27 mouse cellular contexts compared by ENCODE assay signal in genomic region chr9:95555233-95555740, GRCm38 (mm10). TPM values are rescaled to one million over a fixed set of nuclear protein-coding genes. Genes with fewer than 3 reads are reported as not detected.
DNase-seq lines count a peak whose midpoint lies in the region; ATAC-seq and TF ChIP-seq lines count a peak whose summit lies in the region.
"Had no signal": no experiment of that assay in that cellular context is flagged by ENCODE, and none has a peak within 500 bp of the region (broad histone marks: within the 10 kb centered on the region; RNA-seq: fewer than 3 reads in every experiment).

No protein-coding gene starts in this region.

- TF ChIP-seq EP300 in liver, embryonic 14.5 days (IDR thresholded peaks at IDR 0.05; ENCODE audit: low read depth) = no peak

- peak overlapping the region; percentile 75 for H3K27ac ChIP-seq in liver, embryonic 14.5 days
- H3K27ac ChIP-seq in hindbrain, postnatal 0 days = no peak overlapping the region
- no peak overlapping the region for H3K27ac ChIP-seq in heart, embryonic 11.5 days (ENCODE audit: low read depth, low read length)
- H3K27ac ChIP-seq: embryonic facial prominence, embryonic 12.5 days; gastrocnemius, adult 2 months; hindbrain, embryonic 15.5 days; intestine, embryonic 15.5 days; layer of hippocampus, adult 2 months; limb, embryonic 13.5 days; neural tube, embryonic 13.5 days; stomach, embryonic 15.5 days had no signal

- H3K36me3 ChIP-seq in liver, embryonic 14.5 days (replicated peaks; ENCODE audit: control insufficient read depth, insufficient read depth, low read depth) = no peaks in the 10 kb centered on the region
- no peaks in the 10 kb centered on the region for H3K36me3 ChIP-seq in hindbrain, postnatal 0 days (ENCODE audit: insufficient read depth, low read length)
- no peaks in the 10 kb centered on the region for H3K36me3 ChIP-seq in heart, embryonic 11.5 days (ENCODE audit: control insufficient read depth, insufficient read depth, low read length)
- H3K36me3 ChIP-seq: embryonic facial prominence, embryonic 12.5 days; hindbrain, embryonic 15.5 days; intestine, embryonic 15.5 days; limb, embryonic 13.5 days; neural tube, embryonic 13.5 days; stomach, embryonic 15.5 days had no signal

- H3K27me3 ChIP-seq in liver, embryonic 14.5 days (ENCODE audit: control insufficient read depth, insufficient read depth, low read length) = peaks cover 24% of the 10 kb centered on the region
- no peaks in the 10 kb centered on the region for H3K27me3 ChIP-seq in hindbrain, postnatal 0 days (ENCODE audit: insufficient read depth, low read length)
- H3K27me3 ChIP-seq in heart, embryonic 11.5 days (ENCODE audit: control insufficient read depth, insufficient read depth, low read length) = peaks cover 39% of the 10 kb centered on the region
- H3K27me3 ChIP-seq: hindbrain, embryonic 15.5 days had no signal

- H3K4me2 ChIP-seq in liver, embryonic 14.5 days (ENCODE audit: low read depth) = peak overlapping the region; percentile 51
- H3K4me2 ChIP-seq in hindbrain, postnatal 0 days (ENCODE audit: low read depth, low read length) = no peak overlapping the region
- H3K4me2 ChIP-seq in heart, embryonic 11.5 days = no peak overlapping the region
- H3K4me2 ChIP-seq: embryonic facial prominence, embryonic 12.5 days; hindbrain, embryonic 15.5 days; intestine, embryonic 15.5 days; limb, embryonic 13.5 days; neural tube, embryonic 13.5 days; stomach, embryonic 15.5 days had no signal

- peak; percentile 7 for DNase-seq in adrenal gland, postnatal 10 days
- DNase-seq in adrenal gland, adult 2 months = no peak
- no peak for DNase-seq in liver, embryonic 14.5 days (ENCODE audit: low read depth in 3 of 3, low spot score in 3 of 3)
- DNase-seq in hindbrain, postnatal 0 days (ENCODE audit: low spot score) = no peak
- no peak for DNase-seq in layer of hippocampus, adult 9-11 months
- DNase-seq: adrenal gland, postnatal 36 days; cerebellum, adult 11-12 months; cerebellum, postnatal 25 days; gastrocnemius, adult 2 months; heart, postnatal 4 days; kidney, adult 9 months; kidney, postnatal 25 days; layer of hippocampus, postnatal 36 days; lung, postnatal 4 days; thymus, postnatal 25 days had no signal

- H3K9ac ChIP-seq in liver, embryonic 14.5 days (replicated peaks) = peak overlapping the region; percentile 43
- H3K9ac ChIP-seq in hindbrain, postnatal 0 days (replicated peaks; ENCODE audit: low read length) = no peak overlapping the region
- H3K9ac ChIP-seq in heart, embryonic 11.5 days (ENCODE audit: low read depth, low read length) = no peak overlapping the region
- H3K9ac ChIP-seq: embryonic facial prominence, embryonic 12.5 days; hindbrain, embryonic 15.5 days; intestine, embryonic 15.5 days; limb, embryonic 13.5 days; neural tube, embryonic 13.5 days; stomach, embryonic 15.5 days had no signal

- 42% methylated on average over 5 of the region's 5 CpGs for WGBS in liver, embryonic 14.5 days (ENCODE audit: insufficient replicate concordance)
- 61% methylated on average over 5 of the region's 5 CpGs for WGBS in hindbrain, postnatal 0 days
- 65% methylated on average over 5 of the region's 5 CpGs for WGBS in heart, embryonic 11.5 days (ENCODE audit: insufficient replicate concordance)

- TF ChIP-seq CTCF in liver, embryonic 14.5 days (IDR thresholded peaks at IDR 0.05; ENCODE audit: low read depth) = no peak
- TF ChIP-seq CTCF in hindbrain, postnatal 0 days (IDR thresholded peaks at IDR 0.05; ENCODE audit: low read depth) = no peak

- H3K4me1 ChIP-seq in liver, embryonic 14.5 days (replicated peaks; ENCODE audit: control insufficient read depth in 2 of 2, insufficient read depth in 2 of 2, low read length in 1 of 2) = peaks cover 62 to 69% of the 10 kb centered on the region in 2 experiments
- 0 out of 2 replicates have a peak, but pooled peaks cover 5% of the 10 kb centered on the region for H3K4me1 ChIP-seq in hindbrain, postnatal 0 days (ENCODE audit: insufficient read depth, low read length)
- peaks cover 10% of the 10 kb centered on the region for H3K4me1 ChIP-seq in heart, embryonic 11.5 days (ENCODE audit: control insufficient read depth, insufficient read depth, low read length)

- no peaks in the 10 kb centered on the region for H3K9me3 ChIP-seq in liver, embryonic 14.5 days (ENCODE audit: control insufficient read depth, low read length)
- no peaks in the 10 kb centered on the region for H3K9me3 ChIP-seq in hindbrain, postnatal 0 days (ENCODE audit: low read length)
- H3K9me3 ChIP-seq in heart, embryonic 11.5 days (replicated peaks; ENCODE audit: control insufficient read depth, low read length) = no peaks in the 10 kb centered on the region; the same call in 1 of the 2 replicates
- H3K9me3 ChIP-seq: embryonic facial prominence, embryonic 12.5 days; hindbrain, embryonic 15.5 days; intestine, embryonic 15.5 days; limb, embryonic 13.5 days; neural tube, embryonic 13.5 days; stomach, embryonic 15.5 days had no signal

- no peak overlapping the region; a peak in 1 of 4 replicates for H3K4me3 ChIP-seq in liver, embryonic 14.5 days (ENCODE audit: insufficient read depth in 1 of 2, low read depth in 2 of 2, low read length in 2 of 2)
- H3K4me3 ChIP-seq in hindbrain, postnatal 0 days (ENCODE audit: low read length) = no peak overlapping the region
- H3K4me3 ChIP-seq in heart, embryonic 11.5 days (ENCODE audit: low read depth, low read length) = no peak overlapping the region
- H3K4me3 ChIP-seq: embryonic facial prominence, embryonic 12.5 days; gastrocnemius, adult 2 months; hindbrain, embryonic 15.5 days; intestine, embryonic 15.5 days; layer of hippocampus, adult 2 months; limb, embryonic 13.5 days; myocyte; neural tube, embryonic 13.5 days; stomach, embryonic 15.5 days had no signal

- peak; percentile 33 for ATAC-seq in erythroid progenitor cell, adult 5-6 weeks (replicated peaks; ENCODE audit: low FRiP score, poor library complexity, severe bottlenecking)
- ATAC-seq in liver, embryonic 14.5 days (ENCODE audit: insufficient read depth) = peak; percentile 36; the same call in 1 of the 2 replicates
- ATAC-seq in hindbrain, postnatal 0 days = no peak
- ATAC-seq in heart, embryonic 11.5 days (replicated peaks; ENCODE audit: insufficient number of reproducible peaks, low FRiP score, low TSS enrichment) = no peak
- ATAC-seq: forebrain, embryonic 14.5 days; intestine, embryonic 15.5 days; midbrain, embryonic 16.5 days had no signal

RNA-seq across cellular contexts. Expression of gene Paqr9, which starts 4.2 kb away (rescaled TPM):
- total RNA-seq in adrenal gland, postnatal 10 days (2021) = 10 to 100 TPM; 21.5 to 27.4 TPM
- total RNA-seq in adrenal gland, adult 2 months (2021) = 10 to 100 TPM; 10.4 to 12.1 TPM
- 14.2 and 23.5 TPM in 2 replicates for polyA plus RNA-seq in adrenal gland, adult 2 months (2012; rRNA removed)
- total RNA-seq in erythroid progenitor cell, adult 5-6 weeks (2015; ENCODE audit: low replicate concordance) = 84.0 and 109 TPM in 2 replicates
- 100 and 101 TPM in 2 replicates for total RNA-seq in erythroid progenitor cell, adult 5-6 weeks (2017; ENCODE audit: low replicate concordance)
- 11.9 and 12.2 TPM in 2 replicates for polyA plus RNA-seq in liver, embryonic 14.5 days (2012; rRNA removed)
- 7.5 and 10.7 TPM in 2 replicates for polyA plus RNA-seq in liver, embryonic 14.5 days (2014; fragmentation: Nextera tagmentation; extraction: Ambion mirVana)
- 22.2 and 22.3 TPM in 2 replicates for total RNA-seq in hindbrain, postnatal 0 days (2014; rRNA removed)
- polyA plus RNA-seq in hindbrain, postnatal 0 days (2015; fragmentation: Nextera tagmentation; extraction: Ambion mirVana) = 5.9 and 6.0 TPM in 2 replicates
- polyA plus RNA-seq in heart, embryonic 11.5 days (2014; fragmentation: Nextera tagmentation; extraction: Ambion mirVana) = 0.70 and 0.86 TPM in 2 replicates

RNA-seq across cellular contexts. Expression of gene U2surp, which starts 43.5 kb away (rescaled TPM):
- total RNA-seq in adrenal gland, postnatal 10 days (2021) = 10 to 100 TPM; 56.7 to 69.2 TPM
- 10 to 100 TPM; 51.4 to 63.9 TPM for total RNA-seq in adrenal gland, adult 2 months (2021)
- polyA plus RNA-seq in adrenal gland, adult 2 months (2012; rRNA removed) = 0.37 and 0.86 TPM in 2 replicates
- 75.0 and 83.4 TPM in 2 replicates for total RNA-seq in erythroid progenitor cell, adult 5-6 weeks (2015; ENCODE audit: low replicate concordance)
- total RNA-seq in erythroid progenitor cell, adult 5-6 weeks (2017; ENCODE audit: low replicate concordance) = 85.3 and 99.3 TPM in 2 replicates
- 5.5 and 12.4 TPM in 2 replicates for polyA plus RNA-seq in liver, embryonic 14.5 days (2012; rRNA removed)
- 57.4 and 67.2 TPM in 2 replicates for polyA plus RNA-seq in liver, embryonic 14.5 days (2014; fragmentation: Nextera tagmentation; extraction: Ambion mirVana)
- 30.2 and 35.2 TPM in 2 replicates for total RNA-seq in hindbrain, postnatal 0 days (2014; rRNA removed)
- polyA plus RNA-seq in hindbrain, postnatal 0 days (2015; fragmentation: Nextera tagmentation; extraction: Ambion mirVana) = 122 and 128 TPM in 2 replicates
- polyA plus RNA-seq in heart, embryonic 11.5 days (2014; fragmentation: Nextera tagmentation; extraction: Ambion mirVana) = 89.0 and 102 TPM in 2 replicates

Comparison
In these comparisons a context has a peak if more than half of its experiments do, and no peak if none do; other contexts are left out.
1. ATAC-seq: peak in erythroid progenitor cell, adult 5-6 weeks (single experiment) and liver, embryonic 14.5 days (single experiment); none in hindbrain, postnatal 0 days (single experiment) and heart, embryonic 11.5 days (single experiment).